Mouse (Mus musculus): Measurements from ENCODE around the gene Fam161b.

GRCm38 (mm10) chr12:84384644-84385081 is 23.0 kb upstream of the Fam161b start:
- no peak for TF ChIP-seq TAL1 (IDR thresholded peaks at IDR 0.05; ENCODE audit: low read length)
- no peak for TF ChIP-seq GATA1 (IDR thresholded peaks at IDR 0.05; ENCODE audit: low read length)

Data from erythroblast, embryonic 14.5 days (primary cell).